Mouse (Mus musculus) stomach, embryonic 14.5 days (tissue): Measurements from ENCODE around the gene Gls. TPM values are rescaled to one million over a fixed set of nuclear protein-coding genes. Genes with fewer than 3 reads are reported as not detected.

Source experiments
- ATAC-seq: fragments of 200-750 bp; cut with Nextera tagmentation; 2 replicates; pipeline ENCODE4 v1.8.0; 2017; ENCODE audit warnings: low read depth, moderate TSS enrichment; ENCODE audit not compliant: insufficient number of reproducible peaks, insufficient read depth, low FRiP score
- H3K27ac ChIP-seq: fragments of 300-500 bp; sonication (generic); 2 replicates; pipeline ENCODE4 v1.5.1; 2014; ENCODE audit warnings: mild to moderate bottlenecking, low read length, moderate library complexity, mixed read lengths
- H3K27me3 ChIP-seq: fragments of 300-500 bp; sonication (generic); 2 replicates; pipeline ENCODE4 v1.6.1; 2014; ENCODE audit warnings: low read length, control low read depth, mixed read lengths; ENCODE audit not compliant: control insufficient read depth, insufficient read depth
- H3K36me3 ChIP-seq: fragments of 300-500 bp; sonication (generic); 2 replicates; pipeline ENCODE4 v1.6.1; 2014; ENCODE audit warnings: mild to moderate bottlenecking, control low read depth, low read length, moderate library complexity, mixed read lengths; ENCODE audit not compliant: control insufficient read depth, insufficient read depth
- H3K4me1 ChIP-seq: fragments of 300-500 bp; sonication (generic); 2 replicates; pipeline ENCODE4 v1.6.1; 2014; ENCODE audit warnings: low read length, control low read depth, mixed read lengths; ENCODE audit not compliant: control insufficient read depth, insufficient read depth
- H3K4me2 ChIP-seq: fragments of 300-500 bp; sonication (generic); replicated peaks from 2 replicates; pipeline ENCODE4 v1.6.1; 2014; ENCODE audit warnings: low read depth, low read length, control low read depth
- H3K4me3 ChIP-seq: fragments of 300-500 bp; sonication (generic); 2 replicates; pipeline ENCODE4 v1.5.1; 2014; ENCODE audit warnings: low read depth, low read length, control low read depth
- H3K9ac ChIP-seq: fragments of 300-500 bp; sonication (generic); replicated peaks from 2 replicates; pipeline ENCODE4 v1.6.1; 2014; ENCODE audit warnings: low read depth, mild to moderate bottlenecking, control low read depth, low read length, moderate library complexity, mixed read lengths
- H3K9me3 ChIP-seq: fragments of 300-500 bp; sonication (generic); 2 replicates; pipeline ENCODE4 v1.6.1; 2016; ENCODE audit warnings: low read depth, low read length, control low read depth; ENCODE audit not compliant: control insufficient read depth
- WGBS: fragments of 180-500 bp; shearing (Covaris S2); extraction: QIAGEN DNeasy Blood & Tissue Kit; methylation state at CpG from one replicate; pipeline ENCODE4 v1.1.7; 2014; 5-methylcytosine and 5-hydroxymethylcytosine counted together
- polyA plus RNA-seq: library from polyadenylated mRNA; unstranded; fragments of >200 nt; fragmentation: Nextera tagmentation; extraction: Ambion mirVana; gene quantifications from 2 replicates; pipeline ENCODE4 v1.2.1, GENCODE M21; 2014

Gls gene
- polyA plus RNA-seq, 1 experiment from 2014 or later = 30.5 TPM

GRCm38 (mm10) chr1:52230404-52230803 is 2.6 kb downstream of the Gls start:
- no peaks in the 10 kb centered on the region for H3K27me3 ChIP-seq
- ATAC-seq = no peak
- H3K4me1 ChIP-seq = 0 out of 2 replicates have a peak, but pooled peaks cover 3% of the 10 kb centered on the region
- H3K4me2 ChIP-seq = no peak overlapping the region; the same call in 1 of the 2 replicates
- H3K9ac ChIP-seq = no peak overlapping the region
- no peaks in the 10 kb centered on the region for H3K9me3 ChIP-seq
- no peak overlapping the region for H3K4me3 ChIP-seq
- H3K36me3 ChIP-seq = no peaks in the 10 kb centered on the region
- WGBS = 59% methylated on average over 1 of the region's 1 CpGs
- no peak overlapping the region for H3K27ac ChIP-seq

- Histone ChIP-seq H3K27ac (no peak overlapping the region), H3K4me2 (no peak overlapping the region), H3K9me3 (no peaks in the 10 kb centered on the region), H3K4me1 (0 out of 2 replicates have a peak, but pooled peaks cover 3% of the 10 kb centered on the region), H3K36me3 (no peaks in the 10 kb centered on the region), H3K4me3 (no peak overlapping the region), H3K27me3 (no peaks in the 10 kb centered on the region), H3K9ac (no peak overlapping the region)
- WGBS = 77% methylated on average over 6 of the region's 6 CpGs
- no peak for ATAC-seq
These were observed 4.9 kb downstream of the Gls start for GRCm38 (mm10) chr1:52228178-52228577.

- H3K4me1 ChIP-seq = 0 out of 2 replicates have a peak, but pooled peaks cover 3% of the 10 kb centered on the region
- ATAC-seq = no peak
- no peaks in the 10 kb centered on the region for H3K27me3 ChIP-seq
- H3K27ac ChIP-seq = no peak overlapping the region
- H3K36me3 ChIP-seq = no peaks in the 10 kb centered on the region
- no peak overlapping the region for H3K4me3 ChIP-seq
- H3K9me3 ChIP-seq = no peaks in the 10 kb centered on the region
- no peak overlapping the region for H3K4me2 ChIP-seq
- H3K9ac ChIP-seq = no peak overlapping the region
These were observed 6.6 kb downstream of the Gls start for GRCm38 (mm10) chr1:52226416-52226815.

GRCm38 (mm10) chr1:52216766-52217165 is 16.3 kb downstream of the Gls start:
- no peak for ATAC-seq
- H3K9ac ChIP-seq = no peak overlapping the region
- 0 out of 2 replicates have a peak, but pooled peaks cover under 1% of the 10 kb centered on the region for H3K36me3 ChIP-seq
- H3K9me3 ChIP-seq = no peaks in the 10 kb centered on the region
- no peaks in the 10 kb centered on the region for H3K4me1 ChIP-seq
- no peaks in the 10 kb centered on the region for H3K27me3 ChIP-seq
- no peak overlapping the region for H3K4me3 ChIP-seq
- H3K4me2 ChIP-seq = no peak overlapping the region
- H3K27ac ChIP-seq = no peak overlapping the region

- no peaks in the 10 kb centered on the region for H3K27me3 ChIP-seq
- ATAC-seq = no peak
- H3K4me3 ChIP-seq = no peak overlapping the region
- no peaks in the 10 kb centered on the region for H3K4me1 ChIP-seq
- H3K9me3 ChIP-seq = no peaks in the 10 kb centered on the region
- no peaks in the 10 kb centered on the region for H3K36me3 ChIP-seq
- 86% methylated on average over 2 of the region's 2 CpGs for WGBS
- no peak overlapping the region for H3K4me2 ChIP-seq
- no peak overlapping the region for H3K27ac ChIP-seq
- H3K9ac ChIP-seq = no peak overlapping the region
These were observed 50.0 kb downstream of the Gls start for GRCm38 (mm10) chr1:52182992-52183391.

GRCm38 (mm10) chr1:52181994-52182393 is 51.0 kb downstream of the Gls start:
- Histone ChIP-seq H3K27me3 (no peaks in the 10 kb centered on the region), H3K27ac (no peak overlapping the region), H3K36me3 (no peaks in the 10 kb centered on the region), H3K9me3 (no peaks in the 10 kb centered on the region), H3K4me3 (no peak overlapping the region), H3K4me1 (no peaks in the 10 kb centered on the region), H3K9ac (no peak overlapping the region), H3K4me2 (no peak overlapping the region)
- ATAC-seq = no peak

- Histone ChIP-seq H3K4me3 (no peak overlapping the region), H3K9ac (no peak overlapping the region), H3K9me3 (no peaks in the 10 kb centered on the region), H3K4me2 (no peak overlapping the region), H3K27ac (no peak overlapping the region), H3K4me1 (no peaks in the 10 kb centered on the region), H3K36me3 (no peaks in the 10 kb centered on the region), H3K27me3 (no peaks in the 10 kb centered on the region)
- ATAC-seq = no peak
- WGBS = 88% methylated on average over 9 of the region's 9 CpGs
These were observed 53.0 kb downstream of the Gls start for GRCm38 (mm10) chr1:52179939-52180568.

- H3K36me3 ChIP-seq = no peaks in the 10 kb centered on the region
- no peak overlapping the region for H3K4me3 ChIP-seq
- H3K27ac ChIP-seq = no peak overlapping the region
- no peaks in the 10 kb centered on the region for H3K4me1 ChIP-seq
- ATAC-seq = no peak
- H3K9me3 ChIP-seq = no peaks in the 10 kb centered on the region
- no peaks in the 10 kb centered on the region for H3K27me3 ChIP-seq
- H3K4me2 ChIP-seq = no peak overlapping the region
- WGBS = 72% methylated on average over 2 of the region's 2 CpGs
- H3K9ac ChIP-seq = no peak overlapping the region
These were observed 56.0 kb downstream of the Gls start for GRCm38 (mm10) chr1:52176999-52177398.

- H3K4me2 ChIP-seq = no peak overlapping the region
- no peaks in the 10 kb centered on the region for H3K9me3 ChIP-seq
- no peak overlapping the region for H3K4me3 ChIP-seq
- H3K36me3 ChIP-seq = no peaks in the 10 kb centered on the region
- no peaks in the 10 kb centered on the region for H3K4me1 ChIP-seq
- ATAC-seq = no peak
- H3K27me3 ChIP-seq = no peaks in the 10 kb centered on the region
- no peak overlapping the region for H3K27ac ChIP-seq
- 62% methylated on average over 3 of the region's 3 CpGs for WGBS
- H3K9ac ChIP-seq = no peak overlapping the region
These were observed 57.0 kb downstream of the Gls start for GRCm38 (mm10) chr1:52175983-52176382.
